In genomic region chr3:88418016-88418415, GRCm38 (mm10) we compare ENCODE assay signal across 17 mouse cellular contexts. TPM values are rescaled to one million over a fixed set of nuclear protein-coding genes. Genes with fewer than 3 reads are reported as not detected.
"Had no signal": no experiment of that assay in that cellular context is flagged by ENCODE, and none has a peak within 500 bp of the region (broad histone marks: within the 10 kb centered on the region; RNA-seq: fewer than 3 reads in every experiment).

No protein-coding gene starts in this region.

- H3K9me3 ChIP-seq: lung, embryonic 15.5 days; midbrain, embryonic 12.5 days had no signal

- H3K4me2 ChIP-seq: lung, embryonic 15.5 days; midbrain, embryonic 12.5 days had no signal

- H3K27me3 ChIP-seq: lung, embryonic 15.5 days; midbrain, embryonic 12.5 days had no signal

- H3K27ac ChIP-seq: lung, embryonic 15.5 days; midbrain, embryonic 12.5 days had no signal

- ATAC-seq: intestine, embryonic 16.5 days; midbrain, embryonic 16.5 days had no signal

- H3K9ac ChIP-seq: lung, embryonic 15.5 days; midbrain, embryonic 12.5 days had no signal

- H3K4me3 ChIP-seq: lung, embryonic 15.5 days; midbrain, embryonic 12.5 days had no signal

- DNase-seq: kidney, adult 2 months; kidney, postnatal 36 days; layer of hippocampus, adult 9-11 months; layer of hippocampus, postnatal 36 days; retina, postnatal 1 day; right cerebral cortex, postnatal 4 days; spleen, adult 18-20 months; thymus, adult 2 months; thymus, postnatal 25 days had no signal

RNA-seq across cellular contexts. Expression of gene Bglap, which starts 33.8 kb away (rescaled TPM):
- polyA plus RNA-seq: intestine, embryonic 16.5 days; kidney, adult 2 months; liver, embryonic 16.5 days; lung, embryonic 15.5 days; midbrain, embryonic 12.5 days; stomach, embryonic 14.5 days; testis, adult 2 months had no signal

RNA-seq across cellular contexts. Expression of gene Bglap2, which starts 39.5 kb away (rescaled TPM):
- polyA plus RNA-seq: intestine, embryonic 16.5 days; kidney, adult 2 months; kidney, embryonic 16.5 days; liver, embryonic 16.5 days; lung, embryonic 15.5 days; midbrain, embryonic 12.5 days; stomach, embryonic 14.5 days had no signal
